Mouse (Mus musculus) midbrain, postnatal 0 days (tissue): Measurements from ENCODE around the gene Sptb. TPM values are rescaled to one million over a fixed set of nuclear protein-coding genes. Genes with fewer than 3 reads are reported as not detected.
A peak's percentile ranks its signal among the peaks of the same experiment; 100 is the strongest.

ENCODE experiments used
- ATAC-seq: fragments of 200-750 bp; cut with Nextera tagmentation; 2 replicates; pipeline ENCODE4 v1.8.0; 2017; ENCODE audit warnings: moderate number of reproducible peaks, mild to moderate bottlenecking, moderate TSS enrichment, moderate library complexity; ENCODE audit not compliant: low FRiP score
- DNase-seq: peaks from one replicate; pipeline ENCODE4 v3.0.0-alpha.2; 2015; ENCODE audit warnings: low spot score
- H3K27ac ChIP-seq: fragments of 300-500 bp; sonication (generic); 2 replicates; pipeline ENCODE4 v1.5.1; 2014; ENCODE audit warnings: low read depth, mild to moderate bottlenecking, low read length, mixed read lengths
- H3K27me3 ChIP-seq: fragments of 300-500 bp; sonication (generic); 2 replicates; pipeline ENCODE4 v1.6.1; 2014; ENCODE audit warnings: low read length, control low read depth, mixed read lengths; ENCODE audit not compliant: insufficient read depth
- H3K36me3 ChIP-seq: fragments of 300-500 bp; sonication (generic); 2 replicates; pipeline ENCODE4 v1.6.1; 2014; ENCODE audit warnings: low read length, control low read depth, mixed read lengths; ENCODE audit not compliant: insufficient read depth
- H3K4me1 ChIP-seq: fragments of 300-500 bp; sonication (generic); 2 replicates; pipeline ENCODE4 v1.6.1; 2014; ENCODE audit warnings: mild to moderate bottlenecking, control low read depth, antibody characterized with exemption, low read length, mixed read lengths; ENCODE audit not compliant: insufficient read depth
- H3K4me2 ChIP-seq: fragments of 300-500 bp; sonication (generic); 2 replicates; pipeline ENCODE4 v1.6.1; 2014; ENCODE audit warnings: low read depth, mild to moderate bottlenecking, low read length, mixed read lengths; ENCODE audit not compliant: poor library complexity, severe bottlenecking
- H3K4me3 ChIP-seq: fragments of 300-500 bp; sonication (generic); 2 replicates; pipeline ENCODE4 v1.5.1; 2014; ENCODE audit warnings: low read depth, mild to moderate bottlenecking, low read length, moderate library complexity
- H3K9ac ChIP-seq: fragments of 300-500 bp; sonication (generic); replicated peaks from 2 replicates; pipeline ENCODE4 v1.6.1; 2014; ENCODE audit warnings: mild to moderate bottlenecking, low read length, moderate library complexity, mixed read lengths; ENCODE audit not compliant: poor library complexity, severe bottlenecking
- H3K9me3 ChIP-seq: fragments of 300-500 bp; sonication (generic); 2 replicates; pipeline ENCODE4 v1.6.1; 2016; ENCODE audit warnings: low read length, control low read depth
- CTCF ChIP-seq: IDR thresholded peaks from 2 replicates; pipeline ENCODE4 v1.5.1; 2016; ENCODE audit warnings: antibody characterized with exemption, mild to moderate bottlenecking
- WGBS: fragments of 180-500 bp; shearing (Covaris S2); extraction: QIAGEN DNeasy Blood & Tissue Kit; methylation state at CpG from one replicate; pipeline ENCODE4 v1.1.7; 2014; 5-methylcytosine and 5-hydroxymethylcytosine counted together
- polyA plus RNA-seq: library from polyadenylated mRNA; unstranded; fragments of >200 nt; fragmentation: Nextera tagmentation; extraction: Ambion mirVana; gene quantifications from 2 replicates; pipeline ENCODE4 v1.2.1, GENCODE M21; 2015
- total RNA-seq: library from RNA; depleted of rRNA; stranded (reverse); fragments of >200 nt; gene quantifications from 2 replicates; pipeline ENCODE4 v1.2.3, GENCODE M21; 2014

The Sptb gene
- total and polyA plus RNA-seq, 2 experiments from 2014 or later: 4.8 to 32.8 TPM

DNA sequence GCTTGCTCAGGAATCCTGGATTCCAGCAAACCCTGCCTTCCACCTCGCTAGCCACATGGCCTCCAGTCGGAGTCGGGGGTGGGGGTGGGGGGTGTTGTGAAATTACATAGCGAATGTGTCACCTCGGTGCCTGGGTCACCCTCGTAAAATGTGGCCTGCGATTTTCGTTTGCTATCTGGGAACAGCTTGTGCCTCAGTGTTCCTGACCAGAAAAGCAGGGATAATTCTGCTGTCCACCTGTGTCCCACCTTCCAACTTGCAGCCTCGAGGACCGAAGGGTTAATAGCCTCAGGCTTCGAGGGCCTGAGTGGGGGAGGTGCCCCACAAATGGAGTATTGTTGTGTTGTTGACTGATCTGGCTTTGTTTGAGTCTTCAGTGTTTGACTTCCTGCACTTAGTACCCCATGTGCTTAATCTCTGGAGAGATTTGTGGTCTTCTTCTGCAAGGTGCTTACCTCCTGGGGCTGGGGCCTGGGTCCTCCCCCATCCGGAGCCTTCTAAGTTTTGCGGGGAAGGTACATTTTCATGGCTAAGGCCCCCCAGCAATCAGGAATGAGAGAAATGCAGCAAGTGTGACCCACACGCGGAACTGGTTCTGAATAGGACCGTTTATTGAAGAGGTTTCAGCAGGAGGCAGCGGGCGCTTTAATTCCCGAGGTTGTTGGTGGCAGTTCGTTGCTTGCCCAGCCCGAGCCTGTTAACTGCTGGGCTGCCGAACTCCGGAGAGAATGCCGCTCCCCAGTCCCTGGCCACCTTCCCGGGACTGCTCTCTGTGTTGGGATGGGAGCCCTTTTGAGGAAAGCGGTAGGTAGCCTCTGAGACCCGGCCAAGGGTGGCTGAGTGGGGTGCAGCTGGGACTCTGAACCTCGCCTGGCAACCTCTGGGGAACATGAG, 163.7 kb downstream of the Sptb start:
- TF ChIP-seq CTCF: no peak
- WGBS: 8% methylated on average over 28 of the region's 28 CpGs
- ATAC-seq: 0 out of 2 replicates have a peak, but pooled peaks have one; percentile 27

DNA sequence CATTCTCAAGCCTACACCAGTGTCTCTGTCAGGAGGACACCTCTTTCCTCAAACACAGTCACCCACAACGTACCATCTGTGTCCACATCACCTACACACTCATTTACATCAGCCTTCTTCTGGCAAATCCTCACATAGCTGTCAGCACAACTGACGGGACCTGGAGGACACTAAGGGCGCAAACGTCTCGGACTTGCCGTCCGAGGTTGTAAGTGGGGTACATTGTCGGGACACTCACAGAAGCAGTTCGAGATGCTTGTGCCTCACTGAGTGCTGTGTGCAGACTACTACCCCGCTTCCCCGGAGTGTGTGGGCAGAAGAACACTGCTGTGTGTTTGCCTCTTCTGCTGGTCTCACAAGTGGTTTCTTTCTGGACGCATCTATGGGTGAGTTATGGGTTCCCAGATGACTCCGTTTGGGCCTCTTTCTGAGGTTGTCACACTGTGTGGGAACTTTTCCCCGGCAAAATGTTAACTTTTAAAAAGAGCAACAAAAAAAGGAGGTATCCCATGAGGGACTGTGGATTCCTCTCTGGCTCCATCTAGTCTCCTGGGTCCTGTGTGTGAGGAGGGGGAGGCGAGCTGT, 164.5 kb downstream of the Sptb start:
- ATAC-seq: no peak
- no peak for DNase-seq
- no peak for TF ChIP-seq CTCF
- H3K9me3 ChIP-seq: no peaks in the 10 kb centered on the region
- no peak overlapping the region for H3K4me3 ChIP-seq
- no peak overlapping the region for H3K9ac ChIP-seq
- 67% methylated on average over 15 of the region's 15 CpGs for WGBS
- no peak overlapping the region for H3K27ac ChIP-seq
- H3K4me2 ChIP-seq: no peak overlapping the region
- peaks cover 12% of the 10 kb centered on the region for H3K27me3 ChIP-seq
- no peaks in the 10 kb centered on the region for H3K4me1 ChIP-seq
- no peaks in the 10 kb centered on the region for H3K36me3 ChIP-seq

More for the DNA sequence above, 163.7 kb downstream of the Sptb start:
- peak overlapping the region; percentile 0; the same call in 1 of the 2 replicates for H3K4me3 ChIP-seq
- H3K4me1 ChIP-seq: no peaks in the 10 kb centered on the region
- H3K36me3 ChIP-seq: no peaks in the 10 kb centered on the region
- no peak overlapping the region for H3K27ac ChIP-seq
- DNase-seq: peak; percentile 62
- peak overlapping the region; percentile 33 for H3K4me2 ChIP-seq
- H3K9me3 ChIP-seq: no peaks in the 10 kb centered on the region
- H3K27me3 ChIP-seq: peaks cover 12% of the 10 kb centered on the region
- no peak overlapping the region for H3K9ac ChIP-seq

DNA sequence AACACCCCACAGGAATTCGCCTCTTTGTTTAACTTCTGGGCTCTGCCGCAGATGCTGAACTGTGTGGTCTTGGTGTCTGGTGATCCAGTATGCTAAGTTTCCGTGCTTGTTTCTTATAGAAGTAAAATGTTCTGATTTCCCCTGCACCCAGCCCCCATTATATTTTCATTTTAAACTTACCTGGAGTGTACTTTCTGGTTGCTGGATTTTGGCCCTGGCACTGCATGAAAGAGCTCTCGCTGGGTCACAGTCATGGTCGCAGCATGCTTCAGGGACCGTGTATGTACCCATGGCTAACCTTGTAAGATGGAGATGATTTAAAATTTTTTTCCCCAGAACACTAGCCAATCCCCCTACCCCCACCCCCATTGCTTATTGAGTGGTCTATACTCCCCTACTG, 168.5 kb downstream of the Sptb start:
- no peak for TF ChIP-seq CTCF
- Histone ChIP-seq H3K4me3 (no peak overlapping the region), H3K9ac (no peak overlapping the region), H3K27ac (no peak overlapping the region), H3K27me3 (peaks cover 6% of the 10 kb centered on the region), H3K4me2 (no peak overlapping the region), H3K36me3 (no peaks in the 10 kb centered on the region), H3K4me1 (no peaks in the 10 kb centered on the region), H3K9me3 (no peaks in the 10 kb centered on the region)
- WGBS: 76% methylated on average over 6 of the region's 6 CpGs
- ATAC-seq (no peak), DNase-seq (no peak)

DNA sequence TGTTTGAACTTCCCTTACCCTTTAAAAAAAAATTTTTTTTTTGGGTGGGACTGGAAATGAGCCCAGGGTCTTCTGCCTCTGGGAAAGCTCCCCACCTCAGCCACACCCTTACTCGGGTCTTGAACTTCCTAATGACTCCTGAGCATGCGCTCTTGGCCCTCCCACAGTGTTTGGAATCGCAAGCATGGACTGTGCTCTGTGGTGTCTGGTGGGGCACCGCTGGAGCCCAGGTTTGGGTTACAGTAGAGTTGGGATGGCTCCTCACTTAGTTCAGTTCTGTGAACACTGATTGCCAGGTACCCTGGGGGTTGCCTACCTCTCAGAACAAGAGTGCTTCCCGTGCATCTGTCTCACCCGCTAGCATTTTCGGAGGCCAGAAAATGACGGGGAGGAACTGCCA, 168.9 kb downstream of the Sptb start:
- H3K4me3 ChIP-seq: no peak overlapping the region
- no peaks in the 10 kb centered on the region for H3K36me3 ChIP-seq
- no peaks in the 10 kb centered on the region for H3K4me1 ChIP-seq
- H3K9ac ChIP-seq: no peak overlapping the region
- H3K27ac ChIP-seq: no peak overlapping the region
- WGBS: 40% methylated on average over 8 of the region's 8 CpGs
- ATAC-seq: no peak
- peaks cover 6% of the 10 kb centered on the region for H3K27me3 ChIP-seq
- TF ChIP-seq CTCF: no peak
- no peak overlapping the region for H3K4me2 ChIP-seq
- DNase-seq: no peak
- H3K9me3 ChIP-seq: no peaks in the 10 kb centered on the region

DNA sequence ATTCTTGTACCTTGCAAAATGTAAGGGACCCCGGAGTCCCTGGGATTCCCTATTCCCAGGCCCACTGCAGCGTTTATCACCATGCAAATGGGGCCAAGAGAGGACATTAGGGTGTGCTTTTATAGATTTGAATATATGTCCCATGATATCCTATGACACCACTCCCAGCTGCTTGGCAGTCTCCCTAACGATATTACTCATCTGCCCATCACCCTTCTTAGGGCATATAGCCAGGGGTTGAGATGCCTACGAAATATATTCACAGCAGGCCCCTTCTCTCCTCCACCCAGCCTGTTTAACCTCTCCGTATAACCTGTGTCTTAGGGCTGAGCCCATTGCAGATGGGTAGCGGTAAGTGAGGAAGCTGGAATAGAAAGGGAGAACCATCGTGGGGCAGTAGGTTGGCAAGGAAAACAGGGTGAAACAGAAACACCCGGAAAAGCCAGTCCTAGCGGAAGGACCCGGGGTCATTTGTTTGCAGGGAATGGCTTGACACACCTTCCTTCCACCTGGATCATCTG, 169.6 kb downstream of the Sptb start:
- Histone ChIP-seq H3K9ac (no peak overlapping the region), H3K4me1 (no peaks in the 10 kb centered on the region), H3K4me3 (no peak overlapping the region), H3K9me3 (no peaks in the 10 kb centered on the region), H3K4me2 (no peak overlapping the region), H3K27me3 (peaks cover 4% of the 10 kb centered on the region; the same call in 1 of the 2 replicates), H3K27ac (no peak overlapping the region), H3K36me3 (no peaks in the 10 kb centered on the region)
- no peak for ATAC-seq
- no peak for TF ChIP-seq CTCF
- 83% methylated on average over 10 of the region's 10 CpGs for WGBS
- no peak for DNase-seq

DNA sequence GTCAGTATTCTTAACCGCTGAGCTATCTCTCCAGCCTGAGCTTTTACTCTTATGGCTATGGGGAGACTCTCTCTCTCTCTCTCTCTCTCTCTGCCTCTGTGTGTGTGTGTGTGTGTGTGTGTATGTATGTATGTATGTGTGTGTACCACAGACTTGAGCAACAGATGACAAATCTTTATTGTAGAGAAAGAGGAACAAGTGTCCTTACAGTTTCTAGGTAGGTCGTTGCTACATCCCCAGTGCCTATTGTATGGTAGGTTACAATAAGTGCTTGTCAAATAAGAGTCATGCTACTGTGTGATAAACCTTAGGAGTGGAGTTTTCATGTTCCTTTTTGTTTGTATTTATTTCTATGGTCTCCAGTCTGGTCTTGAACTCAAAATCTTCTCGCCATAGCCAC, 170.2 kb downstream of the Sptb start:
- 87% methylated on average over 3 of the region's 3 CpGs for WGBS
- no peak for TF ChIP-seq CTCF
- H3K4me1 ChIP-seq: no peaks in the 10 kb centered on the region

More for the DNA sequence above, 170.2 kb downstream of the Sptb start:
- peaks cover 8% of the 10 kb centered on the region; the same call in 1 of the 2 replicates for H3K27me3 ChIP-seq
- DNase-seq (no peak), ATAC-seq (no peak)
- H3K27ac ChIP-seq: no peak overlapping the region
- no peak overlapping the region for H3K9ac ChIP-seq
- no peak overlapping the region for H3K4me2 ChIP-seq
- H3K36me3 ChIP-seq: no peaks in the 10 kb centered on the region
- no peaks in the 10 kb centered on the region for H3K9me3 ChIP-seq
- H3K4me3 ChIP-seq: no peak overlapping the region
